In the genomic region with DNA sequence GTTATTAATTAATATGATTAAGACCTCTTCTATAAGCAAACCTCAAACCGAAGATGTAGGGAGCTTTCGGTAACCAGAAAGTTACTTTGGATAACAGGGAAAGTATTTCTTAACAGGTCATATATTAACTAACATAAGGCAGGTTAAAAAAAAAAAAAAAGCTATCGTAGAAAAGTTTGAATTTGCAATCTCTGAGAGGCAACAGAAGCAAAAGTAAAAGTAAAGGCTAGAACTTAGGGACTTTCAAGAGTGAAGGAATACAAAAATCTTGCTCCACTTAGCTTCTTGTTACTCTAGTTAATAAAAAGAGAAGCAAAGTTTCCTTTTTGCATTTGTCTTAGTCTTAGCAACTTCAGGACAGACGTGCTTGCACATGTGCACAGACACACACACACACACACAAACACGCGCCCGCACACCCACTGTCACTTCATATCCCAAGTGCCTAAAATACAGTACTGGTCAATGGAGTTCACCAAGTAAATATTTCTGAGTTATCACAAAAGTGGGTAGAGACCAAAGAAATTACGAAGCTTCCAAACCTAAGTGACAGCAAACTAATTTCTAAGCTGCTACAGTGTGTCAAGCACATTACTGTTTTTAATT, we compare ENCODE assay signal across 8 mouse cellular contexts. TPM values are rescaled to one million over a fixed set of nuclear protein-coding genes. Genes with fewer than 3 reads are reported as not detected.
DNase-seq lines count a peak whose midpoint lies in the region; ATAC-seq lines count a peak whose summit lies in the region.

No protein-coding gene starts in this region.

- peak; percentile 18 for ATAC-seq in lung, embryonic 16.5 days (ENCODE audit: low read depth)
- ATAC-seq in embryonic facial prominence, embryonic 13.5 days (ENCODE audit: insufficient number of reproducible peaks, insufficient read depth, low FRiP score, low TSS enrichment, low read depth), result no peak
- peak; percentile 40 for ATAC-seq in kidney, embryonic 15.5 days (replicated peaks; ENCODE audit: low FRiP score)
- peak; percentile 32 for ATAC-seq in midbrain, embryonic 16.5 days

- DNase-seq in lung, adult 18-20 months, result no peak
- DNase-seq in right cerebral cortex, postnatal 25 days, result no peak
- DNase-seq in cerebellum, adult 8-10 months, result no peak
- no peak for DNase-seq in layer of hippocampus, postnatal 36 days

- H3K27me3 ChIP-seq in lung, embryonic 16.5 days (ENCODE audit: control insufficient read depth, insufficient read depth, low read depth, low read length), result no peaks in the 10 kb centered on the region
- no peaks in the 10 kb centered on the region for H3K27me3 ChIP-seq in embryonic facial prominence, embryonic 13.5 days
- H3K27me3 ChIP-seq in kidney, embryonic 15.5 days, result no peaks in the 10 kb centered on the region
- H3K27me3 ChIP-seq in midbrain, embryonic 16.5 days (ENCODE audit: control insufficient read depth, insufficient read depth, low read depth, low read length), result no peaks in the 10 kb centered on the region

- peak overlapping the region; percentile 81 for H3K4me3 ChIP-seq in lung, embryonic 16.5 days (ENCODE audit: low read length)
- H3K4me3 ChIP-seq in embryonic facial prominence, embryonic 13.5 days, result peak overlapping the region; percentile 59
- H3K4me3 ChIP-seq in kidney, embryonic 15.5 days (replicated peaks), result peak overlapping the region; percentile 76
- peak overlapping the region; percentile 57 for H3K4me3 ChIP-seq in midbrain, embryonic 16.5 days (ENCODE audit: low read depth, low read length)

- WGBS in lung, embryonic 16.5 days, result 24% methylated on average over 8 of the region's 8 CpGs
- 49% methylated on average over 8 of the region's 8 CpGs for WGBS in embryonic facial prominence, embryonic 13.5 days
- WGBS in kidney, embryonic 15.5 days, result 42% methylated on average over 8 of the region's 8 CpGs
- WGBS in midbrain, embryonic 16.5 days, result 42% methylated on average over 8 of the region's 8 CpGs

- peak overlapping the region; percentile 85 for H3K9ac ChIP-seq in lung, embryonic 16.5 days (ENCODE audit: low read length)
- H3K9ac ChIP-seq in embryonic facial prominence, embryonic 13.5 days, result peak overlapping the region; percentile 78
- peak overlapping the region; percentile 70 for H3K9ac ChIP-seq in kidney, embryonic 15.5 days
- H3K9ac ChIP-seq in midbrain, embryonic 16.5 days (ENCODE audit: low read depth, low read length), result peak overlapping the region; percentile 73

- no peaks in the 10 kb centered on the region for H3K36me3 ChIP-seq in lung, embryonic 16.5 days (ENCODE audit: control insufficient read depth, insufficient read depth, low read length)
- H3K36me3 ChIP-seq in embryonic facial prominence, embryonic 13.5 days, result no peaks in the 10 kb centered on the region
- no peaks in the 10 kb centered on the region for H3K36me3 ChIP-seq in kidney, embryonic 15.5 days
- H3K36me3 ChIP-seq in midbrain, embryonic 16.5 days (ENCODE audit: control insufficient read depth, insufficient read depth, low read length), result no peaks in the 10 kb centered on the region

- peak overlapping the region; percentile 97 for H3K27ac ChIP-seq in lung, embryonic 16.5 days (ENCODE audit: low read length)
- peak overlapping the region; percentile 97 for H3K27ac ChIP-seq in embryonic facial prominence, embryonic 13.5 days
- H3K27ac ChIP-seq in kidney, embryonic 15.5 days, result peak overlapping the region; percentile 97
- H3K27ac ChIP-seq in midbrain, embryonic 16.5 days (ENCODE audit: low read length), result peak overlapping the region; percentile 84

- no peaks in the 10 kb centered on the region for H3K9me3 ChIP-seq in lung, embryonic 16.5 days (ENCODE audit: control insufficient read depth, low read length)
- H3K9me3 ChIP-seq in embryonic facial prominence, embryonic 13.5 days, result no peaks in the 10 kb centered on the region
- no peaks in the 10 kb centered on the region for H3K9me3 ChIP-seq in kidney, embryonic 15.5 days (replicated peaks)
- H3K9me3 ChIP-seq in midbrain, embryonic 16.5 days (replicated peaks; ENCODE audit: control insufficient read depth, low read length, poor library complexity, severe bottlenecking), result no peaks in the 10 kb centered on the region

- H3K4me1 ChIP-seq in lung, embryonic 16.5 days (replicated peaks; ENCODE audit: control insufficient read depth, insufficient read depth, low read length), result no peaks in the 10 kb centered on the region
- H3K4me1 ChIP-seq in embryonic facial prominence, embryonic 13.5 days, result peaks cover 5% of the 10 kb centered on the region; the same call in 1 of the 2 replicates
- 0 out of 2 replicates have a peak, but pooled peaks cover 10% of the 10 kb centered on the region for H3K4me1 ChIP-seq in kidney, embryonic 15.5 days
- H3K4me1 ChIP-seq in midbrain, embryonic 16.5 days (ENCODE audit: control insufficient read depth, insufficient read depth, low read length), result peaks cover 5% of the 10 kb centered on the region

- peak overlapping the region; percentile 69 for H3K4me2 ChIP-seq in lung, embryonic 16.5 days (ENCODE audit: low read depth, low read length)
- H3K4me2 ChIP-seq in embryonic facial prominence, embryonic 13.5 days, result peak overlapping the region; percentile 60
- H3K4me2 ChIP-seq in kidney, embryonic 15.5 days, result peak overlapping the region; percentile 64
- peak overlapping the region; percentile 79 for H3K4me2 ChIP-seq in midbrain, embryonic 16.5 days (ENCODE audit: low read length)

RNA-seq across cellular contexts. Expression of gene Trdmt1, which starts 0.8 kb away (rescaled TPM):
- polyA plus RNA-seq in lung, embryonic 16.5 days (2015; fragmentation: Nextera tagmentation; extraction: Ambion mirVana), result 14.8 and 16.5 TPM in 2 replicates
- 8.6 and 10.4 TPM in 2 replicates for polyA plus RNA-seq in embryonic facial prominence, embryonic 13.5 days (2015; fragmentation: Nextera tagmentation; extraction: Ambion mirVana)
- 13.4 and 13.9 TPM in 2 replicates for polyA plus RNA-seq in kidney, embryonic 15.5 days (2015; fragmentation: Nextera tagmentation; extraction: Ambion mirVana)
- 7.3 and 8.5 TPM in 2 replicates for polyA plus RNA-seq in midbrain, embryonic 16.5 days (2015; fragmentation: Nextera tagmentation; extraction: Ambion mirVana)
- total RNA-seq in layer of hippocampus, postnatal 36 days (2021), result 1 to 10 TPM; 4.8 to 6.2 TPM

RNA-seq across cellular contexts. Expression of gene Vim, which starts 30.1 kb away (rescaled TPM):
- 922 and 967 TPM in 2 replicates for polyA plus RNA-seq in lung, embryonic 16.5 days (2015; fragmentation: Nextera tagmentation; extraction: Ambion mirVana)
- 923 and 1,009 TPM in 2 replicates for polyA plus RNA-seq in embryonic facial prominence, embryonic 13.5 days (2015; fragmentation: Nextera tagmentation; extraction: Ambion mirVana)
- 484 and 516 TPM in 2 replicates for polyA plus RNA-seq in kidney, embryonic 15.5 days (2015; fragmentation: Nextera tagmentation; extraction: Ambion mirVana)
- 306 and 363 TPM in 2 replicates for polyA plus RNA-seq in midbrain, embryonic 16.5 days (2015; fragmentation: Nextera tagmentation; extraction: Ambion mirVana)
- total RNA-seq in layer of hippocampus, postnatal 36 days (2021), result 10 to 100 TPM; 50.9 to 65.9 TPM

RNA-seq across cellular contexts. Expression of gene Cubn, which starts 52.0 kb away (rescaled TPM):
- polyA plus RNA-seq in lung, embryonic 16.5 days (2015; fragmentation: Nextera tagmentation; extraction: Ambion mirVana), result 0.65 and 0.75 TPM in 2 replicates
- 0.14 and 0.55 TPM in 2 replicates for polyA plus RNA-seq in embryonic facial prominence, embryonic 13.5 days (2015; fragmentation: Nextera tagmentation; extraction: Ambion mirVana)
- polyA plus RNA-seq in kidney, embryonic 15.5 days (2015; fragmentation: Nextera tagmentation; extraction: Ambion mirVana), result 4.3 and 5.1 TPM in 2 replicates
- 0.63 and 0.80 TPM in 2 replicates for polyA plus RNA-seq in midbrain, embryonic 16.5 days (2015; fragmentation: Nextera tagmentation; extraction: Ambion mirVana)
- under 1 TPM; 0.12 to 0.20 TPM for total RNA-seq in layer of hippocampus, postnatal 36 days (2021)
